Mouse (Mus musculus): ENCODE results near the gene Ltk. TPM values are rescaled to one million over a fixed set of nuclear protein-coding genes. Genes with fewer than 3 reads are reported as not detected.

Gene Ltk
- not detected for total RNA-seq (2021)
- long read RNA-seq, experiment 1, result 0 reads
- long read RNA-seq, experiment 2, result 0 reads

- no peak for DNase-seq (ENCODE audit: low spot score in 2 of 2)
These were observed at the start of gene Ltk for GRCm38 (mm10) chr2:119760251-119760650. Gene Ltk (minus strand): TSS chr2:119760431.

DNA sequence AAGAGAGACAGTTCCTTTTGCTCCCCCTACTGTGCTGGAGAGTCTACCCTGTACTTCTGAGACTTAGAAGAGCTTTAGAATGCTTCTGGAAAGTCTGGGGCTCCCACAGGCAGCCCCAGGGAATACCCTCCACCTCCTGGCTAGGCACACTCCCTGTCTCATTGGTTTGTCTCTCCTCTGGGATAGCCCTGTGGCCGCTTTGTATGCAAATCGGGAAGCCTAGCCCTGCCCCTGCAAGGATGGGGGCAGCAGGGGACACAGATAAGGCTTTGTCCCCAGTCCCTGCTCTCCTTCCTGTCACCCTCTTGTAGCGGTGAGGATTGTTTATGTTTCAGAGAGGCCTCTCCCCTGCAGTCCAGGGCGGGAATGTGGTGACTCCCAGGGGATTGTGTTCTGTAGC lies 48.6 kb upstream of the Ltk start:
- DNase-seq (ENCODE audit: low spot score in 2 of 2), result no peak

GRCm38 (mm10) chr2:119808438-119808837 lies 48.2 kb upstream of the Ltk start:
- no peak for DNase-seq (ENCODE audit: low spot score in 2 of 2)

DNA sequence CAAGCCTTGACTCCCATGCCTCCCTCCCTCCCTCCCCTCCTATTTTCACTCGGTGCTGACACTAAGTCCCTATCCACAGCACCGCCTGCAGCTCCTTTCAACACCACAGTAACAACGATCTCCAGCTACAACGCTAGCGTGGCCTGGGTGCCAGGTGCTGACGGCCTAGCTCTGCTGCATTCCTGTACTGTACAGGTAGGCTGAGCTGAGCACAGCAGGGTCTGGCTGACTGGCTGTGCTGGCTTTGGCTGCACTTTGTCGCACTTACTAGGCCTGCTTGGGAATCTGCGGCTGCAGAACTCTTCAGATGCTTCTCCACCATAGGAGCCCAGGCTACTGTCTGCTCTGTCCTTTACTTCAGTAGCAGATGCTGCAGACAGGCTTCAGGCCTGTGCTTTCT lies 45.3 kb upstream of the Ltk start:
- no peak for DNase-seq (ENCODE audit: low spot score in 2 of 2)

GRCm38 (mm10) chr2:119804776-119805175 lies 44.5 kb upstream of the Ltk start:
- DNase-seq (ENCODE audit: low spot score in 2 of 2), result no peak

- DNase-seq (ENCODE audit: low spot score in 2 of 2), result no peak
These were observed 44.0 kb upstream of the Ltk start for GRCm38 (mm10) chr2:119804275-119804628.

- DNase-seq (ENCODE audit: low spot score in 2 of 2), result no peak
These were observed 43.5 kb upstream of the Ltk start for GRCm38 (mm10) chr2:119803618-119804274.

- no peak for DNase-seq (ENCODE audit: low spot score in 2 of 2)
These were observed 42.8 kb upstream of the Ltk start for GRCm38 (mm10) chr2:119802767-119803617.

DNA sequence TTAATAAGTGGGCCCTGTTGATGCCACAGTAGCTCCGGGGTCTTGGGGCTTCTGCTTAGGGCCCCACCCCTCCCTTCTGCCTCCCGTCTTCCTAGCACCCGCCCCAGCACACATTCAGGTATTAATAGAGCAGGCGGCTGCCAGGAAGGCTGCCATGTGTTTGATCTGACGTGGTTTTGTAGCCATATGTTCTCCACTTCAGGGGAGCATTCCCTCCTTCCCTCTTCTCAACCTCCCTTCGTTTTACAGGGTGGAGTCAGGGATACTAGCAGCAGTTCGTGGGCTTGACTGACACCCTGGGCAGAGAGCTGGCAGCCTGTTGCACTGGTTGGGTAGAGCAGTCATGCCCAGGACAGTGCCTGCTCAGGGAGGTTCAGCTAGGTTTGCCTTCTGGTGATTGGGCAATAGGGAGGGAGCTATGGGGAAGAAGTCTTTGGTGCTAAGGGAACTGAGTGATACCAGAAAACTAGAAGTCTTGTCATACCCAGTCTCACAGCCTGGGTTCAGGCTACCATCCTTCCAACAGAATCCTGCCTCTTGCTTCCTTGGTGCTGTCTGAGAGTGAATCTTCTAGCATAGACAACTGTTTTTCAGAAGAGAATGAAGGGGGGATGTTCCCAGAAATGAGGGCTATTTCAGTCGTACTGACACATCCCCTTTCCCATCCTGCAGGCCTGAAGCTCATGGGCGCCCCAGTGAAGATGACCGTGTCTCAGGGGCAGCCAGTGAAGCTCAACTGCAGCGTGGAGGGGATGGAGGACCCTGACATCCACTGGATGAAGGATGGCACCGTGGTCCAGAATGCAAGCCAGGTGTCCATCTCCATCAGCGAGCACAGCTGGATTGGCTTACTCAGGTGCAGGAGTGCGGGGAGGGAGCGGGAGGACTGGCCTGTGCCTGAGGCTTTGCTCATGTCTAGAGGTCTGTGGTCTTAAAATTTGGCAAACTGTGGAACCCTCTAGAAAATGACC lies 40.9 kb upstream of the Ltk start:
- DNase-seq (ENCODE audit: low spot score in 2 of 2), result no peak

DNA sequence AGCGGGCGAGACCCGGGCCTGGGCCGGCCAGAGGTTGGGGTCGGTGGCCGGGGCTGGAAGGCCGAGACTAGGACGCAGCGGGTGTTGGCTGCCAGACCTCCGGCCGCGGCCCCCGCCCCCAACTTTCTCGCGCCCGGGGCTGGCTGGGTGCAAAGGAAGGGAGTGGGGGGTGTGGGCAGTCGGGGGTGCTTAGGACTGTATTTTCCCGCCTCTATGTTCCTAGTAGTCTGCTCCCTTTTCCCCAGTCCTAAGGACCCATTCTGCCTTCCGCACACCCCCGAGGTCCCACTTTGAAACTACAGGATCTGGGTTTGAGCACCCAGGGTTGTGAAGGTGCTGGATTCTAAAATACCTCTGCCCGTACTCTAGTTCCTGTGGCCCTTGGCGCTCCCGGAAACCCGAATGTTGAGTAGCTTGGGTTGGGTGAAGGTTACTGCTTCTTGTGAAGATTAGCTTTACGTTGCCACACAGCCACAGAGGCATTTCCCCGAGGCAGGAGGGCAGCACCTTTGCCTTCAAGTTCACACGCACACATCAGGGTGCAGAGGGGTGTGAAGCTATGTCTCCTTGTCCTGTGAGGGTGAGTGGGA lies 39.8 kb upstream of the Ltk start:
- no peak for DNase-seq (ENCODE audit: low spot score in 2 of 2)

GRCm38 (mm10) chr2:119799181-119799960 lies 39.1 kb upstream of the Ltk start:
- DNase-seq (ENCODE audit: low spot score in 2 of 2), result peak; percentile 41 to 60

DNA sequence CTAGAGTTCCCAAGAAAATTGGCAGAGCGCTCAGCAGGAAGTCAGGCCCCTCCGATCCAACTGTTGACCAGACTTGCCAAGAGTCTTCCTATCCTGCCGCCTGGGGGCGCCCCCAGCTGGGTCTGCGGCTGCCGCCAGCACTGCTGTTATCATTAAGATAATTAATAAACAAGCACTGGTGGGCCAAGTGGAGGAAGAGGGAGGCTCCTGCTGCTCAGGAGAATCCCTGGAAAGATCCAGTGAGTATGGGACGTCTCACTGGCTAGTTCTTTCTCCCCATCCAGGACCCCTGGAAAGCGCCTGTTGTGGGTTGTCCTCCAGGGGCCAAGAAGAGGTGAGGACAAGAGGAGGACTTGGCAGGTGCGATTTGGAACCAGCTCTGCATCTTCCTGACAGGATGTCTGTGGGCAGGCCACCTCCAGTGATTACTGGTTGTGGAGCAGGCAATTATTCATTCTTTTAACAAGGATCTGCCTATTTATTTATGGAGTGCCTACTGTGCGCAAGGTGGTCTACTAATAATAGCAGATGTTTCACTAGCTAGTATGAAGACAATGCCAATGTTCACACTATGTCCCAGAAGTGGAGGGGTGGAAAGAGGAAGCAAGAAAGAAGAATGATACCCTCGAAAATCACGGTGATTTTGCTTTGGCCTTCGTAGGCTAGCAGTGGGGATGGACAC lies 38.2 kb upstream of the Ltk start:
- DNase-seq (ENCODE audit: low spot score in 2 of 2), result peak; percentile 50 to 78

GRCm38 (mm10) chr2:119797279-119797783 lies 37.1 kb upstream of the Ltk start, which contains the start of gene Tyro3:
Gene Tyro3 (plus strand): TSS chr2:119797733.
- DNase-seq (ENCODE audit: low spot score in 2 of 2), result no peak

- no peak for DNase-seq (ENCODE audit: low spot score in 2 of 2)
These were observed 29.8 kb upstream of the Ltk start for GRCm38 (mm10) chr2:119789996-119790395.

DNA sequence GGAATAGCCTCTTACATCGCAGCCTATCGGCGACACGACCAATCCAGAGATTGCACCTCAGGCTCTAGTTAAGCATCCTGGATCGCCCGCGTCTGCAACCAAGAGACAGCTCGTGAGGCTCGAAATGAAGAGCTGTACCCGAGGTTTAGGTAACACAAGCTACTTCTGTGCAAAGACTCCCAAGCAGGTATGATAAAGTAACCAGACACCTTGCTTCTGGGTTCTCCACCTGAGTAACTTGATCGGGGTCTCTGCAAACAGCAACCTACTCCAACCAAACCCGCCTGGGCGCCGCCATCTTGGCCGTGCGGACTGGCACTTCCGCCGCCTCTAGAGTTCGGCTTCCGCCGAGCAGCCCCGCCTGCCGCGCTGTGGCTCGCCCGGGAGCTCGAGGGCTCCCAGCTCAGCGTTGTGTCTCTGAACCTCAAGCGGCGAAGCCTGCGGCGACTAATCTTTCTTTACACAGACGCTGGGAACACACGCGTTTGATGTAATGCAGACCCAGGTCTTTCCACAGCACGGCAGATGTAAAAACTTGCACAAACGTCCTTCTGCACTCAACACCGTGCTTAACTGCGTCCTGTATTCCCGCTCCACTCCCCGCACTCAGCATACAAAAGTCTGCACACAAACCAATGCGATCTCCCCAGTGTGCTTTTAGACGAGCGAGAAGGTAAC lies 27.1 kb upstream of the Ltk start, which contains the start of gene Rpap1:
Gene Rpap1 (minus strand): TSS at position 332 of the 678 bp plus-strand sequence.
- DNase-seq (ENCODE audit: low spot score in 2 of 2), result peak; percentile 74 to 87

DNA sequence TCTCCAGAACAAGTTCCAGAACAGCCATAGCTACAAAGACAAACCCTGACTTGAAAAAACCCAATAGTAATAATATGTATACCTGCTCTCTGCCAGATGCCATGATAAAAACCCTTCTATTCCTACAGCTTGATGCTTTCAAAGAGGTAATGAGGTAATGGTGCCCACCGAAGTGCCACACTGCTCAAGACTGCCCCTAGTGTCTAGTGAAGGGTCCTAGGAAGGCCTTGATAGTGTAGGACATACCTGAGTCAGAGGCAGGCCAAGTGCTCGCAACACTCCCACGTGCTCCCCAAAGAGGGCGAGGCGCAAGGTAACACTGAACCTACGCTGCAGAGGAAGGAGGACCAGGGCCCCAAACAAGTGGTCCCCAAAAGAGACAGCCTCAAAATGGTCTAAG lies 7.0 kb upstream of the Ltk start:
- DNase-seq (ENCODE audit: low spot score in 2 of 2), result no peak

DNA sequence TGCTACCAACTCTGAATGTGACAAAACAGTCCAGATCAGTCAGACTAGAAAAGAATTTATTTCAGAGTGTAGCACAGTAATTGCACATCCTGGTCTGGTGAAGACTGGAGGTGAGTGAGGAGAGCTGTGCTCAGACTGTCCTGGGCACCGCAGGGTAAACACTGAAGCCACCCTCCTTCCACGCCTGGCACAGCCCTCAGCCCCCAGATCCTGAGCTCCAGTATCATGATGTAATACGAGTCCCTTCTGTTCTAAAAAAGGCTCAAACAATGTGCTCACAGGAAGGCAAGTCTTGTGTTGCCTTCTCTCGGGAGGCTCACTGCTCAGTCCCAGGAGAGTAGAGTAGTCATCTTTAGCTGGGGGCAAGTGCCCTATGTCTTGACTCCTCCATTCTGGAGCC lies 3.7 kb upstream of the Ltk start:
- no peak for DNase-seq (ENCODE audit: low spot score in 2 of 2)

DNA sequence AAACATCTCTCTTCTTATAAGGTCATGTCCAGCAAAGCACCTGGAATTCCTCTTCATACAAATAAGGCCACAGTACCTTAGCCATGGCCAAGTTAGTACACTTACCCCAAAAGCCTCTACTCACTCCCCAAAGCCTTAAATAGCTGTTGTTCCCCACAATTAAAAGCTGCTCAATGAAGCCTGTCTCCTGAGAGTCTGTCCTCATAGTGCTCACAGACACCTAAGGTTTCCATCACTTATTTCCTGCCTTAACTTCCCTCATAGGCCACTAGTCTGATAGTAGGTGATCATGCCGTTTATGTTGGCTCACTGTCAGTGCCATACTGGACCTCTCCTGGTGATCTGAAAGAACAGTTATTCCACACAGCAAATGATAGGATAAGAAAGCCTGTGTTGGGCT lies 2.0 kb upstream of the Ltk start:
- no peak for DNase-seq (ENCODE audit: low spot score in 2 of 2)
